Mouse (Mus musculus) megakaryocyte progenitor cell, adult 5-6 weeks (primary cell): Measurements from ENCODE around the gene Adrb1. TPM values are rescaled to one million over a fixed set of nuclear protein-coding genes. Genes with fewer than 3 reads are reported as not detected.

ENCODE experiments used
- total RNA-seq, 2 experiments: library from RNA; stranded (forward) in 1 of 2; stranded (reverse) in 1 of 2; fragments of 157-497, 149-512 nt in 1 of 2; fragments of 200-1000 nt in 1 of 2; gene quantifications; 2 replicates each; pipeline versions ENCODE4 v1.2.3 to v1.2.4; 2015 to 2017

Gene Adrb1
- total RNA-seq, 2 experiments from 2014 or later: 0.04 TPM; not detected in 1

Other genes with a start within 250 kb of the Adrb1 start
- 31.1 and 37.3 TPM in 2 replicates for gene Dclre1a, start 174.0 kb upstream of the Adrb1 start, total RNA-seq (2015)
- gene Dclre1a, start 174.0 kb upstream of the Adrb1 start, total RNA-seq (2017): 21.2 and 25.6 TPM in 2 replicates
- gene Nhlrc2, start 173.9 kb upstream of the Adrb1 start, total RNA-seq (2015): 11.1 and 11.9 TPM in 2 replicates
- 15.7 TPM in 2 replicates for gene Nhlrc2, start 173.9 kb upstream of the Adrb1 start, total RNA-seq (2017)
- gene Ccdc186, start 100.0 kb downstream of the Adrb1 start, total RNA-seq (2015): 6.6 and 7.3 TPM in 2 replicates
- gene Ccdc186, start 100.0 kb downstream of the Adrb1 start, total RNA-seq (2017): 23.8 and 32.2 TPM in 2 replicates
- 0.17 TPM in 1 of 2 replicates, not detected in the other for gene Tdrd1, start 104.0 kb downstream of the Adrb1 start, total RNA-seq (2015)
- 0.04 TPM in 1 of 2 replicates, not detected in the other for gene Tdrd1, start 104.0 kb downstream of the Adrb1 start, total RNA-seq (2017)
- not detected in 2 replicates for gene Vwa2, start 152.1 kb downstream of the Adrb1 start, total RNA-seq (2015)
- gene Vwa2, start 152.1 kb downstream of the Adrb1 start, total RNA-seq (2017): not detected in 2 replicates